Mouse (Mus musculus): Measurements from ENCODE around the gene Mettl6. TPM values are rescaled to one million over a fixed set of nuclear protein-coding genes. Genes with fewer than 3 reads are reported as not detected.

The Mettl6 gene
- polyA plus RNA-seq (2012; fragmentation: generic; extraction: Trizol): 15.1 TPM

DNA sequence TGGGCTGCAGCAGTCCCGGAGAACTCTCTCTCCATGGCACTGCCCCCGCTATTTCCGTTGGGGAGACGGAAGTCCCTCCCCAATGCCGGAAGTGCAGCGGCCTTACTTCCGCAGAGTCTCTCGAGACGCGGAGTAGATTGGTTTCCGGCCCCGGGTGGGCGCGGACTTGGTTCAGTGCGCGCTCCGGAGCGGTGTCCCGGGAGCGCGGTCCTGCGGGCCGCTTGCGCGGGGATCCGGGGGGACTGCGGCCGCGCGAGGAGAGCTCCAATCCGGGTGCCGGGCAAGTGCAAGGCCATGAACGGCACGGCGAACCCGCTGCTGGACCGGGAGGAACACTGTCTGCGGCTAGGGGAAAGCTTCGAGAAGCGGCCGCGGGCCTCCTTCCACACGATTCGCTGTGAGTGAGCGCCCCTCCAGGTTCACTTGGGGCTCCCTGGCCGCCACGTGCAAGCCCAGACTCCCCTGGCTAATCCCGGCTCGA, at the start of gene Mettl6:
Gene Mettl6 (minus strand): TSS at position 66 of the 481 bp plus-strand sequence.
- H3K4me2 ChIP-seq (ENCODE audit: low read depth): peak within 1 kb of the TSS; percentile 91
- no peaks in the 10 kb centered on the region for H3K27me3 ChIP-seq (ENCODE audit: control insufficient read depth, insufficient read depth, insufficient read length)
- TF ChIP-seq POLR2AphosphoS2 (IDR thresholded peaks at IDR 0.05; ENCODE audit: insufficient read length, low read depth): peak; percentile 69
- peak; percentile 80 for TF ChIP-seq POLR2A (IDR thresholded peaks at IDR 0.05; ENCODE audit: insufficient read length, low read depth)
- no peak for TF ChIP-seq MAX (IDR thresholded peaks at IDR 0.05; ENCODE audit: low read depth)
- peak within 1 kb of the TSS; percentile 99 for H3K4me3 ChIP-seq
- peak within 1 kb of the TSS; percentile 46 for H3ac ChIP-seq (ENCODE audit: control insufficient read depth, insufficient read length)
- peaks cover 78% of the 10 kb centered on the region for H3K79me2 ChIP-seq (ENCODE audit: control insufficient read depth, insufficient read depth)
- H3K36me3 ChIP-seq (ENCODE audit: control insufficient read depth, insufficient read depth): peaks cover 13% of the 10 kb centered on the region

DNA sequence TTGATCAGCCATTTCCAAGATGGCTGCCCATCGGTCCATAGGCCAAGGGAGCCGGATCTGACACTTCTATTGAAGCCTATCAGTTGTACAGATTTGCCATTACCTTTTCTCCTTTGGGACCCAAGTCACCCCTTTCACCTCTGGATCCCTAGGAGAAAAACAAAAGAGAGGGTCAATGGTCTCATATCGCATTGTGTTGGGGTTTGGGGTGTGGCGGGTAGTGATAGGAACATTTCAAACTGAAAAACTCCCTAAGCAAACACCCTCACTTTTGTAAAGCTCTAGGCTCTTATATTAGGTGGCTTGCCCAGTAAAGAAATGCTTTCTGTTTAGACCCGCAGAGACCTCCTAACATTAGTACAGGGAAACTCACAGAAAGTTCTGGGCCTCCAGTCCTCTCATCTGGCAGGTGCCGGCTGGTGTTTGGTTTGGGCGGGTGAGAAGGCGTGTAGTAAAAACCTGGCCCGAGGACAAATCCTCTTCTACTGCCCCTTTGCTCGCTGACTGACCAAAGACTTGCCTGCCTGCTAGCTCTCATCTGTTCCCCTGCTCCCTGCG, 49.1 kb upstream of the Mettl6 start:
- no peaks in the 10 kb centered on the region for H3K36me3 ChIP-seq (ENCODE audit: control insufficient read depth, insufficient read depth)

GRCm38 (mm10) chr14:31537298-31537697, 42.5 kb upstream of the Mettl6 start:
- TF ChIP-seq SRF (IDR thresholded peaks at IDR 0.05; ENCODE audit: control insufficient read depth, insufficient read length, low read depth) (no peak), POLR2A (IDR thresholded peaks at IDR 0.05; ENCODE audit: insufficient read length, low read depth) (no peak), MAX (IDR thresholded peaks at IDR 0.05; ENCODE audit: low read depth) (no peak), E2F4 (IDR thresholded peaks at IDR 0.05; ENCODE audit: insufficient read depth) (no peak), REST (IDR thresholded peaks at IDR 0.05; ENCODE audit: insufficient read depth, insufficient read length) (no peak), USF1 (IDR thresholded peaks at IDR 0.05; ENCODE audit: low read depth) (no peak), POLR2AphosphoS2 (IDR thresholded peaks at IDR 0.05; ENCODE audit: insufficient read length, low read depth) (no peak), TCF12 (IDR thresholded peaks at IDR 0.05; ENCODE audit: insufficient read depth, poor library complexity, severe bottlenecking) (no peak), CEBPB (IDR thresholded peaks at IDR 0.05; ENCODE audit: insufficient read depth, poor library complexity, severe bottlenecking) (no peak), TCF3 (IDR thresholded peaks at IDR 0.05; ENCODE audit: insufficient read length, low read depth) (no peak), MYOD1 (IDR thresholded peaks at IDR 0.05; ENCODE audit: control insufficient read depth in 1 of 3, insufficient read length in 2 of 3, low read depth in 2 of 3) (no peak), MYOG (IDR thresholded peaks at IDR 0.05; ENCODE audit: control insufficient read depth in 1 of 3, insufficient read depth in 1 of 3, insufficient read length in 2 of 3, low read depth in 2 of 3) (no peak)
- no peak overlapping the region for H3K4me2 ChIP-seq (ENCODE audit: low read depth)

More for the DNA sequence above, 49.1 kb upstream of the Mettl6 start:
- no peak overlapping the region for H3K4me3 ChIP-seq
- H3K27me3 ChIP-seq (ENCODE audit: control insufficient read depth, insufficient read depth, insufficient read length): peaks cover 39% of the 10 kb centered on the region
- TF ChIP-seq POLR2AphosphoS2 (IDR thresholded peaks at IDR 0.05; ENCODE audit: insufficient read length, low read depth) (no peak), TCF12 (IDR thresholded peaks at IDR 0.05; ENCODE audit: insufficient read depth, poor library complexity, severe bottlenecking) (no peak), TCF3 (IDR thresholded peaks at IDR 0.05; ENCODE audit: insufficient read length, low read depth) (no peak), MAX (IDR thresholded peaks at IDR 0.05; ENCODE audit: low read depth) (no peak), E2F4 (IDR thresholded peaks at IDR 0.05; ENCODE audit: insufficient read depth) (no peak), USF1 (IDR thresholded peaks at IDR 0.05; ENCODE audit: low read depth) (no peak), REST (IDR thresholded peaks at IDR 0.05; ENCODE audit: insufficient read depth, insufficient read length) (no peak), CEBPB (IDR thresholded peaks at IDR 0.05; ENCODE audit: insufficient read depth, poor library complexity, severe bottlenecking) (no peak), POLR2A (IDR thresholded peaks at IDR 0.05; ENCODE audit: insufficient read length, low read depth) (no peak), MYOG (IDR thresholded peaks at IDR 0.05; ENCODE audit: control insufficient read depth in 1 of 3, insufficient read depth in 1 of 3, insufficient read length in 2 of 3, low read depth in 2 of 3) (no peak)
- H3K4me2 ChIP-seq (ENCODE audit: low read depth): no peak overlapping the region
- H3K79me2 ChIP-seq (ENCODE audit: control insufficient read depth, insufficient read depth): no peaks in the 10 kb centered on the region
- no peak overlapping the region for H3ac ChIP-seq (ENCODE audit: control insufficient read depth, insufficient read length)

DNA sequence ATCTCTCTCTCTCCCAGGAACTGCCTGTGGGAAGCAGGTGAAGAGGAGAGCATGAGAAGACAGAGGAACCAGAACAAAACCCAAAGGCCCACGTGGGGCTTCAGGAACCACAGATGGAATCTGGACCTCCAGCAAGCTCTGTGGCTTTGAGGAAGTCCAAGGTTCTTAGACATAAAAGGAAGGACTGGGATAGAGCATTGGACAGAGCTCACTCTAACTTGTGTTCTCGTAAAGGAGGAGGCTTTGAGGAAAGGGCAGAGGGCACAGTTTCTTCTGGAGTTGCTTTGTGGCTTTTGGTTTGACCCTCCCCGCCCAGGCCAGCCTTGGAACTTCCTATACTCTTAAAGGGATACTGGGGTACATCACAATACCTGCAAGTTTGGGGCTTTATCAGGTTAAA, 37.8 kb upstream of the Mettl6 start:
- no peaks in the 10 kb centered on the region for H3K79me2 ChIP-seq (ENCODE audit: control insufficient read depth, insufficient read depth)
- H3K4me2 ChIP-seq (ENCODE audit: low read depth): no peak overlapping the region
- no peak for TF ChIP-seq MAX (IDR thresholded peaks at IDR 0.05; ENCODE audit: low read depth)
- no peak for TF ChIP-seq SRF (IDR thresholded peaks at IDR 0.05; ENCODE audit: control insufficient read depth, insufficient read length, low read depth)
- no peak for TF ChIP-seq MYOG (IDR thresholded peaks at IDR 0.05; ENCODE audit: control insufficient read depth in 1 of 3, insufficient read depth in 1 of 3, insufficient read length in 2 of 3, low read depth in 2 of 3)
- TF ChIP-seq POLR2AphosphoS2 (IDR thresholded peaks at IDR 0.05; ENCODE audit: insufficient read length, low read depth): no peak
- TF ChIP-seq CEBPB (IDR thresholded peaks at IDR 0.05; ENCODE audit: insufficient read depth, poor library complexity, severe bottlenecking): no peak
- TF ChIP-seq TCF12 (IDR thresholded peaks at IDR 0.05; ENCODE audit: insufficient read depth, poor library complexity, severe bottlenecking): no peak
- no peak for TF ChIP-seq REST (IDR thresholded peaks at IDR 0.05; ENCODE audit: insufficient read depth, insufficient read length)
- no peak for TF ChIP-seq POLR2A (IDR thresholded peaks at IDR 0.05; ENCODE audit: insufficient read length, low read depth)
- no peak for TF ChIP-seq E2F4 (IDR thresholded peaks at IDR 0.05; ENCODE audit: insufficient read depth)
- TF ChIP-seq USF1 (IDR thresholded peaks at IDR 0.05; ENCODE audit: low read depth): no peak
- TF ChIP-seq TCF3 (IDR thresholded peaks at IDR 0.05; ENCODE audit: insufficient read length, low read depth): no peak
- no peak for TF ChIP-seq MYOD1 (IDR thresholded peaks at IDR 0.05; ENCODE audit: control insufficient read depth in 1 of 3, insufficient read length in 2 of 3, low read depth in 2 of 3)
- H3K4me3 ChIP-seq: no peak overlapping the region
- H3K27me3 ChIP-seq (ENCODE audit: control insufficient read depth, insufficient read depth, insufficient read length): no peaks in the 10 kb centered on the region
- H3K36me3 ChIP-seq (ENCODE audit: control insufficient read depth, insufficient read depth): no peaks in the 10 kb centered on the region
- H3ac ChIP-seq (ENCODE audit: control insufficient read depth, insufficient read length): no peak overlapping the region

More at GRCm38 (mm10) chr14:31537298-31537697, 42.5 kb upstream of the Mettl6 start:
- peaks cover 13% of the 10 kb centered on the region for H3K27me3 ChIP-seq (ENCODE audit: control insufficient read depth, insufficient read depth, insufficient read length)
- no peaks in the 10 kb centered on the region for H3K36me3 ChIP-seq (ENCODE audit: control insufficient read depth, insufficient read depth)
- no peaks in the 10 kb centered on the region for H3K79me2 ChIP-seq (ENCODE audit: control insufficient read depth, insufficient read depth)
- no peak overlapping the region for H3K4me3 ChIP-seq
- H3ac ChIP-seq (ENCODE audit: control insufficient read depth, insufficient read length): no peak overlapping the region

All from myocyte (in vitro differentiated cells).